8 mouse cellular contexts compared by ENCODE assay signal in the genomic region with DNA sequence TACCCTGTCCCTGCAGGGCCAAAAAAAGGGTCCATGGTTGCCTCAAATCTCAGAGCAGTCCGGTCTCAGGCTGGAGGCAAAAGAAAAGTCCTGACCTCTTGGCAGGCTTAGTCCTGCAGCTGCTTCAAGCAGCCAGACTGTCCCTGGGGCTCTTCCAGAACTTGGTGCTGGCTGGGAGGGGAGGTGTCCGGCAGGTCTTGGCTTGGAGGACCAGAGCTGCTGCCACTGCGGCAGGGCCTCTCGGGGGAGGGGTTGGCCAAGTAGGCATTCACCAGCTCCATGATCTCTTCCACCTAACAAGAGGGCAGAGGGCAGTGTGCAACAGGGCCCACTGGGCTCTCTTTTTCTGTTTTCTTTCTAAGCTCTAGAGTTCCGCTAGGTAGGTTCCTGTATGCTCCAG. TPM values are rescaled to one million over a fixed set of nuclear protein-coding genes. Genes with fewer than 3 reads are reported as not detected.
DNase-seq lines count a peak whose midpoint lies in the region.
"Had no signal": no experiment of that assay in that cellular context is flagged by ENCODE, and none has a peak within 500 bp of the region (broad histone marks: within the 10 kb centered on the region; RNA-seq: fewer than 3 reads in every experiment).

No protein-coding gene starts in this region.

- H3K27me3 ChIP-seq in embryonic facial prominence, embryonic 10.5 days (replicated peaks; ENCODE audit: low read depth, poor library complexity, severe bottlenecking): peaks cover 85% of the 10 kb centered on the region

- peaks cover 22% of the 10 kb centered on the region for H3K36me3 ChIP-seq in embryonic facial prominence, embryonic 10.5 days (replicated peaks)

- WGBS in embryonic facial prominence, embryonic 10.5 days: 44% methylated on average over 5 of the region's 5 CpGs

- peak; percentile 57 for DNase-seq in left cerebral cortex, postnatal 4 days
- no peak for DNase-seq in left cerebral cortex, adult 9 months (ENCODE audit: low spot score in 2 of 2)
- DNase-seq in heart, adult 8-10 months (ENCODE audit: low spot score): peak; percentile 81
- peak; percentile 72 for DNase-seq in lung, postnatal 36 days
- DNase-seq in embryonic facial prominence, embryonic 10.5 days (ENCODE audit: low spot score): no peak
- DNase-seq in frontal cortex, postnatal 10 days (ENCODE audit: low spot score in 2 of 2): no peak

- no peaks in the 10 kb centered on the region for H3K9me3 ChIP-seq in embryonic facial prominence, embryonic 10.5 days
- H3K9me3 ChIP-seq: limb, embryonic 12.5 days had no signal

- peak overlapping the region; percentile 49 for H3K27ac ChIP-seq in brown adipose tissue, adult 24 weeks (replicated peaks; ENCODE audit: low read depth, low read length)
- no peak overlapping the region for H3K27ac ChIP-seq in embryonic facial prominence, embryonic 10.5 days (replicated peaks)
- H3K27ac ChIP-seq: limb, embryonic 12.5 days had no signal

- H3K4me1 ChIP-seq in brown adipose tissue, adult 24 weeks (ENCODE audit: control insufficient read depth, insufficient read depth, insufficient read length, low read length): peaks cover 12% of the 10 kb centered on the region; the same call in 1 of the 2 replicates
- H3K4me1 ChIP-seq in embryonic facial prominence, embryonic 10.5 days: peaks cover 42% of the 10 kb centered on the region

- intact Hi-C loops in left cerebral cortex, postnatal 4 days (cut with DNase I): no loop called here

- no peak overlapping the region for H3K4me3 ChIP-seq in brown adipose tissue, adult 24 weeks (ENCODE audit: insufficient read depth, low read depth, low read length)
- H3K4me3 ChIP-seq in embryonic facial prominence, embryonic 10.5 days: no peak overlapping the region

RNA-seq across cellular contexts. Expression of a gene that starts 7.1 kb away (rescaled TPM):
- 10 to 100 TPM; 38.6 to 41.6 TPM for total RNA-seq in left cerebral cortex, postnatal 4 days (2021)
- polyA plus RNA-seq in brown adipose tissue, adult 24 weeks (2012; ENCODE audit: insufficient read depth, insufficient read length, missing spikeins): 1.1 and 1.9 TPM in 2 replicates
- total RNA-seq in heart, adult 8-10 months (2022): 1 to 10 TPM; 2.7 to 4.9 (median 3.0) TPM
- 4.9 and 5.7 TPM in 2 replicates for polyA plus RNA-seq in embryonic facial prominence, embryonic 10.5 days (2016; fragmentation: Nextera tagmentation; extraction: Ambion mirVana)

RNA-seq across cellular contexts. Expression of a gene that starts 7.6 kb away (rescaled TPM):
- 1 to 10 TPM; 4.8 to 7.4 TPM for total RNA-seq in left cerebral cortex, postnatal 4 days (2021)
- polyA plus RNA-seq in brown adipose tissue, adult 24 weeks (2012; ENCODE audit: insufficient read depth, insufficient read length, missing spikeins): 7.2 and 11.2 TPM in 2 replicates
- 1 to 10 TPM; 1.1 to 2.9 (median 1.5) TPM for total RNA-seq in heart, adult 8-10 months (2022)
- polyA plus RNA-seq in embryonic facial prominence, embryonic 10.5 days (2016; fragmentation: Nextera tagmentation; extraction: Ambion mirVana): 0.23 and 0.31 TPM in 2 replicates

RNA-seq across cellular contexts. Expression of a gene that starts 8.4 kb away (rescaled TPM):
- 1 to 10 TPM; 5.6 to 6.1 TPM for total RNA-seq in left cerebral cortex, postnatal 4 days (2021)
- polyA plus RNA-seq in brown adipose tissue, adult 24 weeks (2012; ENCODE audit: insufficient read depth, insufficient read length, missing spikeins): 21.8 and 33.6 TPM in 2 replicates
- 10 to 100 TPM; 23.4 to 29.9 (median 28.1) TPM for total RNA-seq in heart, adult 8-10 months (2022)
- polyA plus RNA-seq in embryonic facial prominence, embryonic 10.5 days (2016; fragmentation: Nextera tagmentation; extraction: Ambion mirVana): 3.7 and 4.0 TPM in 2 replicates

RNA-seq across cellular contexts. Expression of a gene that starts 12.5 kb away (rescaled TPM):
- not detected for total RNA-seq in left cerebral cortex, postnatal 4 days (2021)
- polyA plus RNA-seq in brown adipose tissue, adult 24 weeks (2012; ENCODE audit: insufficient read depth, insufficient read length, missing spikeins): 1.2 TPM in 1 of 2 replicates, not detected in the other
- under 1 TPM in 2 of 4 experiments, not detected in 2; 0.14 to 0.19 TPM for total RNA-seq in heart, adult 8-10 months (2022)
- polyA plus RNA-seq in embryonic facial prominence, embryonic 10.5 days (2016; fragmentation: Nextera tagmentation; extraction: Ambion mirVana): 0.16 TPM in 1 of 2 replicates, not detected in the other
- polyA plus RNA-seq: limb, embryonic 12.5 days had no signal

RNA-seq across cellular contexts. Expression of a gene that starts 43.0 kb away (rescaled TPM):
- total RNA-seq in left cerebral cortex, postnatal 4 days (2021): 10 to 100 TPM; 42.9 TPM
- 46.6 and 49.2 TPM in 2 replicates for polyA plus RNA-seq in brown adipose tissue, adult 24 weeks (2012; ENCODE audit: insufficient read depth, insufficient read length, missing spikeins)
- total RNA-seq in heart, adult 8-10 months (2022): 10 to 100 TPM; 23.2 to 27.3 (median 25.4) TPM
- 135 and 142 TPM in 2 replicates for polyA plus RNA-seq in embryonic facial prominence, embryonic 10.5 days (2016; fragmentation: Nextera tagmentation; extraction: Ambion mirVana)

Comparison
In these comparisons a context has a peak if more than half of its experiments do, and no peak if none do; other contexts are left out.
1. DNase-seq: peak in left cerebral cortex, postnatal 4 days (single experiment), heart, adult 8-10 months (single experiment) and lung, postnatal 36 days (single experiment); none in left cerebral cortex, adult 9 months (0 of 2), embryonic facial prominence, embryonic 10.5 days (single experiment) and frontal cortex, postnatal 10 days (0 of 2).
2. RNA of a gene that starts 7.1 kb away (total RNA-seq): 38.6 to 41.6 TPM in left cerebral cortex, postnatal 4 days; 2.7 to 4.9 TPM in heart, adult 8-10 months; every median in the first group is over 4 times any median in the second.